Mouse (Mus musculus) NIH3T3 (cell line): ENCODE data around the gene Qpctl.
"Not testable (repeated sequence)": the region's sequence is repeated elsewhere in the genome, so short reads cannot be mapped to it uniquely, and the experiment has no call there.

Source experiments
- DNase-seq: peaks from one replicate; pipeline ENCODE4 v3.0.0-alpha.2; 2012; ENCODE audit warnings: low read depth

The Qpctl gene

DNA sequence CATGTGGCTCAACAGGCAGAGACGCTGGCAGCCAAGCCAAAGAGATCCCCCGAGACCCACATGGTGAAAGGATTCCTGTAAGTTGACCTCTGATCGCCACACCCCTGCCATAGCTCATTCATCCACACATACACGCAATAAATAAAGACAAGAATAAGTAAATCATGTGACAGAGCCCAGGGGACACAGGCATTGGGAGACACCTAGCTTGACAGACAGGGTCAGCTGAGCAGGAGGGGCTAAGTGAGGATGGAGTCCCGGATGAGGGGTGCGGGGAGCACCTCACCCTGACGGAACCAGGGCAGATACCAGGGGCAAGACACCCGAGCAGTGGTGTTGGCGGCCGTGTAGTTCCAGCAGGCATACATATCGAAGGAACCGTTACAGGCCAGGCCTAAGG, 14.7 kb upstream of the Qpctl start:
- DNase-seq, result peak; percentile 40

DNA sequence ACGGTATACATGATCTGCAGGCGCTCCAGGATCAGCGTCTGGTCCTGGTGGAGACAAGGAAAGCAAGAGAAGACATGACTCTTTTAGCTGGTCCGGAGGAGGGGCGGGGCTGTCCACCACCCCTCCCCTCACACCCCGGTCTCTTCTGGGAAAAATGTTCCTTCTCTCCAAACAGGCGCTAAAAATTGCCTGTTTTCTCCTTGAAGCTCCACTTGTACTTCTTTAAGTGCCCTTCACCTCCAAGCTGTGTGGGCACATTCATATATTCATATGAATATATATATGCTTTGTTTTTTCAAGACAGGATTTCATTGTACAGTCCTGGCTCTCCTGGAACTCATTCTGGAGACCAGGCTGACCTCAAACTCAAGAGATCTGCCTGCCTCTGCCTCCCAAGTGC, 13.8 kb upstream of the Qpctl start:
- DNase-seq, result no peak

DNA sequence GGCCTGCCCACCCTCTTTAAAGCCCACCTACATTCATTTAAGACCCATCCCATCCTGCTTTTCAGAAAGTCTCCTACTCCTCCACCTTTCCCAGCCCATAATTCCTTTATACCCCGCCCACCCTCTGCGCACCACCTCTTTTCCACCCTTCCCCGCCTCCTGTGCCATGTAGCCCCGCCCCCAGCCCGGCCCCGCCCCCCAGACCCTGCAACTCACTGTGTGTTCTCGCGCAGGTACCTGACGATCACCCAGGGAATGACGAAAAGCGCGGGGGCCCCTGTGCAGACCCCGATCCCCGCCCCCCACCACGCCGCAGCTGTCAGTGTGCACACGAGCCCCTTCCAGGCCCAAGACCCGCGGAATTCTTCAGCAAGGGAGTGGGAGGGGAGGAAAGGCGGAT, 11.0 kb upstream of the Qpctl start:
- no peak for DNase-seq

DNA sequence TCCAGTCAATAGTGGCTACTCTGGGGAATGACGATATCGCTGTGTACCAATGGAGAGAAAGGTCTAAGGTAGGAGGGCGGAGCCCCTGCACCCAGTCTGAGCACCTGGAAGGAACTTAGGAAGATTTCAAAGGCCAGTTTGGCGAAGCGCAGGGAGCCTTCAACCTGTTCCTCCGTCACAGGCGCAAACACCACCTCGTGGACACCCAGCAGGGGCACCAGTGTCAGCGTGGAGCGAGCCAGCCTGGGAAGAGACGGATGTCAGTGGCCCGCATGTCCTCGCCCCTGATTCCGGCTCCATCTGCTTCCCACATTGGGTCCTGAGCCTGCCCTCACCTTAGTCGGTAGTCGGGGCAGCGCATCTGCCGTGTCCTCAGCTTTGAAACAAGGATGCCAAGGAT, 10.3 kb upstream of the Qpctl start:
- DNase-seq, result no peak

DNA sequence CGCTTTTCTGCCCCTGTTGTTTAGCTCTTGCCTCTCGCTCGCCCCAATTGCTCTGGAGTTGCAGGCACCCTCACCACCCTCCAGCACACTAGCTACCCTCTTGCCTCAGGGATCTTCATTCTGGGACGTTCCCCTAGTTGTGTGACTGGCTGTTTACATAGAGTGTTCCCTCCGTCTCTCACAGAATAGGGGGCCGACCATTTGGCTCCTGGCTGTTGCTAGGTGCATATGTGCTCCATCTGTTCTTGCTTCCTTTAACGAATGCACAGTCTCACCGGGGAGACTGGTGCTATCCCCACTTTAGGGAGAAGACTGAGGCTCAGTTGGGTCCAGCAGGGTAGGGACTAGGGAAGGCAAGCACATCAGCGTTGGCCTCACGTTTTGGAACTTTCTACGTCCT, 9.5 kb upstream of the Qpctl start:
- no peak for DNase-seq

DNA sequence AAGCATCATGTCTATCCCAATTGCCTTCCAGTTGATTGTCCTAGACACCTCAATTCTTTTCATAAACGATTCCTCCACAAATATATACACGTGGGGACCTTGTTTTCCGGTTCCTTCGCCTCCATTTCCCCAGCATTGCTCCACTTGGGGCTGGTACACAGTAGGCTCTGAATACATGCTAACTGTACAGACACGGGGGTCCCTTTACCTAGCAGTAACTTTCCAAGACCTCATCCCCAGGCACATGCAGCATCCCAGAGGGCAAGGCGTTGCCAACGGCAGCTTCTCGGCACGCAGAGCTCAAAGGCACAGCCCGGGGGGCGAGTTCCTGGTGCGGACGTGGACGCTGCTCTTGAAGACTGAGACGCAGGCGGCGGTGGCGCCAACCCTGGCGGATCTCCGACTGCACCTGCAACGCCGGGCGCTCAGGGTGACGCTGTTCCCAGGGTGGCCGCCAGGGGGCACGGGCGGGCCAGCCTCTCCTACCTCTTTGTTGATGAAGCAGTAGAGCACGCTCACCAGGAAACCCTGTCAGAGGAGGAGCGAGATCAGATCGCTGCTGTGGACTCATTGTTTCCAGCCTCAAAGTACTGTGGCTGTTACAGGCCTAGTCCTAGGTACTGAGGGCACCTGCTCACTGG, 8.2 kb upstream of the Qpctl start:
- peak; percentile 51 for DNase-seq

DNA sequence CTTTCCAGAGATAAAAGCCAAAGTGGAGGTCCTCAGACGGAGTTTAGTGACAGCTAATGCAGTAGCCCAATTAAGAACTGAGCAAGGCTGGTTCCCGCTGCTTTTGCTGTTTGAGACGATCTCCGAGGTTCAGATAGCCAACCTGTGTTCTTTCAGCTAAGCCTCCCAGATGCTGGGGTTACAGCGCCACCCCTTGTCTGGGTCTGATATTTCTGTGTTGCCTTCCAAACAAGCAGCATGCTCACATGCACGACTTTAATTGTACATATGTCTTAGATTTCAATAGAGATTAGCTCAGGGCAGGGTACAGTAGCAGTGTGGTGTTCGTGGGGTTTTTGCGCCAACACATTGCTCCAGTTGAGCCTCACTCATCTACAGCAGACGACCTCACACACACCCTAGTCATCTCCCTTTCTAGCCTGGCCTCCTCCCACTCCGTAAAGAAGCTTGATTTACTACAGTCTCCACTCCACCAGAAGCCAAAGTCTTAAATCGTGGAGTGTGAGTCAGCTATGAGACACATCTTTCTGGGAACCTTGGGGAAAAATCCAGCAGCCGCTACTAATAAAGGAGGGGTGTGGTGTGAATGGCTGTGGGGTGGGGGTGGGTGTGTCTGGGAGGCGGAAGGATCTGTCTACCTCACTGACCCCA, 6.9 kb upstream of the Qpctl start:
- peak; percentile 91 for DNase-seq

DNA sequence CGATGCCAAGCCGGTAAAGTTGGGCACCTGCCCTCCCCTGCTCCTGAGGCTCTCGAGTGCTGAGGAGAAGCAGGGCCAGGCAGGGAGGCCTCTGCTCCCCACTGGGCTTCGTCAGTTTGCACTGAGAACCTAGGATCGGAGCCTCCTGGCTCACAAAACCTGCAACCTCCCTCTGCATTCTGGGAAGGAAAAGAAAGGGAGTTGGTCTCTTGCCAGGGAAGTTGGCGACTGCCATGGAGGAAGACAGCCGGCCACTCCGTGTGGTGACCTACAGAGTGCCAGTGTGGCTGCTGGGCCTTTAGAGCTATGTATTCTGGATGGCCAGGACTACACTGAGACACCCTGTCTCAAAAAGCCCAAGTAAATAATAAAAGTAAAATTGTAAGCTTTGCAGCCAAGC, 5.7 kb upstream of the Qpctl start:
- DNase-seq, result no peak

DNA sequence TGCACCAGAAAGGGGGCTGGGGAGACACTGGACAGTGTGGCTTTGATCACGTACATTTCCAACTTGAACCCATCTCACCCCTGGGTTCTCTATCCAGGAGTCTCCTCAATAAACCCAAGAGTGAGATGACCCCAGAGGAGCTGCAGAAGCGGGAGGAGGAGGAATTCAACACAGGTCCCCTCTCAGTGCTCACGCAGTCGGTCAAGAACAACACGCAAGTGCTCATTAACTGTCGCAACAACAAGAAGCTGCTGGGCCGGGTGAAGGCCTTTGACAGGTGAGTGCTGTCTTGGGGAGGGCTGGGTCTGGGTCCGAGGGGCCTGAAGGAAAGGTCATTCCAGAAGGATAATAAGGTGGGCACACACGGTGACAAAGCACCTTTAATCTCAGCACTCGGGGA, 2.0 kb upstream of the Qpctl start:
- DNase-seq, result not testable (repeated sequence)

DNA sequence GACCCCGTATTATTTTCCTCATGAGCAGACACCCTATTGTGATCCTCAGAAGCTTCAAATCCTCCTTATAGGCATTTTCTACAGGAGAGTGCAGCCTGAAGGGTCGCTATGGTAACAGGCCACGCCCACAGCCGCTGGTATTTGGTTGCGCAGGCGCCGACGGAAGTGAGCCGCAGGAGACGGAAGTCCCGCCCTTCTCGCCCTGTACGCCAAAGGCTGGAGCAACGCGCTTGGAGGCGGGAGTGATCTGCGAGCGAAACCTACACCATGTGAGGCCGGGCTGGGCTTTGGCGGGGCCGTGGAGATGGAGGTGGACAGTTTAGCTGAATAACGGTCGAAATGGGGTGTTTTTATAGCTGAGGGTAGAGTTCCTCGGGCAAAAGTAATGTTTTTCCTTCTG, 535 bp upstream of the Qpctl start, which contains the start of gene Snrpd2:
Gene Snrpd2 (plus strand): TSS at position 97 of the 400 bp plus-strand sequence.
- peak; percentile 98 for DNase-seq

DNA sequence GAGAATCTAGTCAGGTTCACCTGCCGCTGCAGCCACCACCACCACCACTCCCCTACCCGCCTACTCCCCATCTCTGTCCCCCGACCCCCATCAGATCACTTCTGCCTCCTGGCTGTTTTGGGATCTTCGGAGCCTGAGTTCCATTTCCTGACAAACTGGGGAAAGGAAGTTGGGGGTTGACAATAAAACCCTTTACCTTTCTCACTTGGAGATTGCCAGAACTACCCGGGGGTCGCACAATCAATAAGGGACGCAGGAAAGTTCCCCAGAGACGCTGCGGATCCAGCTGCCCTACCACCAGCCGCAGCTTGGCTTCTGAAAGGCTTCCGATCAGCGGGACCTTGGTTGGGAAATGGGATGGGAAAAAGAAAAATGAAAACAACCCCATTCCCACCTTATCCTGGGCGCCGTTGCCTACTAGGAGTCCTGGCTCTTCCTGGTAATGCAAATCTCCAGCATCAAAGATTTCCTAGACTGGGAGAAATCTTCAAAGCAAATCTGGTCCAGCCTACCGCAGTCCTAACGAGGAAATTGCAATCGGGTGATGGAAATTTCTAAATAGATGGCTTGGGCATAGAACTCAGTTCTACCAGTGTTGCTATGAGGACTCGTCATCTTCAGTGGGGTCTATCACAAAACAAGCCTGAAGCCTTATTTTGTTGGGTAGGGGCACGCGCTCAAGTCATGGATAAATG, 764 bp downstream of the Qpctl start:
- DNase-seq, result no peak

DNA sequence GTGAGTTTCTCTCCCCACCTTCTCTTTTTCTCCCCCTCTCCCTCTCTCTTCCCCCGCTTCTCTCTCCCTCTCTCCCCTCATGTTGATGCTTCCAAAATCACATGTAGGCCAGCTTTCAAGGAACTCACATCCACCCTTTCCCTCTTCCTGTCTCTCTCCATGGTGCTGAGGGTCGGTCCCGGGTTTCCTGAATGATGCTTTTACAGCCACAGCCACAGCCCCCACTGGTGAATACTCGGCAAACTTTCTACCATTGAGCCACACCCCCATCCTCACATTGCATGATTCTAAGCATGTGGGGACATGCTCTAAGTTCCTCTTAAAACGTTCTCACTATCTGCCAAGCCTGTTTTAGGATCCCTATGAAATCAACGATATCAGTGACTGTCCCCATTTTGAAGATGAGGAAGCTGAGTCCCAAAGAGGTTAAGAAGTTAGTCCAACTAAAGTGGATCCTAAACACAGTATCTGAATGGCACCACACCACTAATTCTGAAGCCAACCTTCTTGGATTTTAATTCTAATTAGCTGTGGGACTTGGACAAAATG, 1.5 kb downstream of the Qpctl start:
- DNase-seq, result peak; percentile 59

DNA sequence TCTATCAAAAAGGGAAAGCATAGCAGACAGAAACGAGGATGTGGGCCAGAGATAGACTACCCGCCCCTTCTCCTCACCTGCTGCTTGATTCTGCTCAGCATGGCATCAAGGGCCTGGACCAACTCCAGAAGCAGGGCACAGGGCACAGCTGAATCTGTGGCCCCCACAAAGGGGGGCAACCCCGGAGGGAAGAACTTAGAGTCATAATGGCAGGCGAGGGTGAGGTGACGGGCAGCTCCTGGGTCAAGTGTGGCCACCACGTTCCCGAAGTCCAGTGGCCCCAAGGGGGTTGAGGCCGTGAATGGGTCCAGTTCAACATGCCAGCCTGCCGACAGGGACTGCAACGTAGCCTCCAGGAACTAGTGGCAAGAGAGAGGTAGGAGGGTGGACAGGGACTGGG, 2.3 kb downstream of the Qpctl start:
- DNase-seq, result no peak

DNA sequence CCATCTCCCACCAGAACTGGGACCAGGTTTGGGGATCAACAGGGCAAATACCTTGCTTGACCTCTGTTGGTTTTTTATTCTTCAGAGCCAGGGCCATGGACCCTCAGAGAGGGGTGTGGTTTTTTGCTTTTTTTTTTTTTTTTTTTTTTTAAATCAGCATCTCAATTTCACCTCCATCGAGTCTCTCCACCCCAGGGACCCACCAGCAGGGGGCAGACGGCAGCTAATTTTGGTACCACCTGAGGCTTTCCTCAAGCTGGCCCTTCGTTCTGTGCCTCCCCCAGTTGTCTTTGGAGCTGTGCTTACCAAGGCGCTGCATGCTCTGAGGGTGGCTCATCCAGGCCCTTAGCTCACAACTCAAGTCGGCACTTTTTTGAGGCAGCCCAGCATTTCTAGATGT, 11.7 kb downstream of the Qpctl start:
- DNase-seq, result peak; percentile 91

DNA sequence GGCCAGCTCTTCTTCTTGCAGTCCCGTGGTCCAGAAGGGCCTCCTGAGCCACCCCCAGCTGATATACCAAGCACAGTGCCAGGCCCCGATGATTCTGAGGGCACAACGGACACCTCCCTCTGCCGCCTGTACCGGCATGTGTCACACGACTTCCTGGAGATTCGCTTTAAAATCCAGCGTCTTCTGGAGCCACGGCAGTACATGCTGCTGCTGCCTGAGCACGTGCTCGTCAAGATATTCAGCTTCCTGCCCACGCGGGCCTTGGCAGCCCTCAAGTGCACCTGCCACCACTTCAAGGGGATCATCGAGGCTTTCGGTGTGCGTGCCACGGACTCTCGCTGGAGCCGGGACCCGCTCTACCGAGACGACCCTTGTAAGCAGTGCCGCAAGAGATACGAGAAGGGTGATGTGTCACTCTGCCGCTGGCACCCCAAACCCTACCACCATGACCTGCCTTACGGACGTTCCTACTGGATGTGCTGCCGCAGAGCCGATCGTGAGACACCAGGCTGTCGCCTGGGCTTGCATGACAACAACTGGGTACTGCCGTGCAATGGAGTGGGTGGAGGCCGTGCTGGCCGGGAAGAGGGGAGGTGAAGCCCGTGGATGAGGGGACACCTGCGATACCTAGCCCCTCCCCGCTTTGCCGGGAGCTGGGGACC, 12.3 kb downstream of the Qpctl start:
- DNase-seq, result no peak

DNA sequence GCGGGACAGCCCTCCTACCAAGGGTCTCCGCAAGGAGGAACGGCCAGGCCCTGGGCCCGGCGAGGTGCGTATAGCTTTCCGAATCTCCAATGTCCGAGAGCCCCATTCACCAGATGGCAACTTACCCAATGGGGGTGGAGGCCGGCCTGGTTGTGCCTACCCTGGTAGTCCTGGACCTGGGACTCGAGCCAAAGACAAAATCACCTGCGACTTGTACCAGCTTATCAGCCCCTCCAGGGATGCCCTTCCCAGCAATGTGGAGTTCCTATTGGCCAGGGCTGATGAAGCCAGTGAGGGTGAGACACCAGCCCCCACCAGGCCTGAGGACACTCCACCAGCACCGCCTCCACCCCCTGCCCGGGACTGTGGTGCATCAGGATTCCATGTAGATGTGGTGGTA, 12.9 kb downstream of the Qpctl start:
- DNase-seq, result no peak

DNA sequence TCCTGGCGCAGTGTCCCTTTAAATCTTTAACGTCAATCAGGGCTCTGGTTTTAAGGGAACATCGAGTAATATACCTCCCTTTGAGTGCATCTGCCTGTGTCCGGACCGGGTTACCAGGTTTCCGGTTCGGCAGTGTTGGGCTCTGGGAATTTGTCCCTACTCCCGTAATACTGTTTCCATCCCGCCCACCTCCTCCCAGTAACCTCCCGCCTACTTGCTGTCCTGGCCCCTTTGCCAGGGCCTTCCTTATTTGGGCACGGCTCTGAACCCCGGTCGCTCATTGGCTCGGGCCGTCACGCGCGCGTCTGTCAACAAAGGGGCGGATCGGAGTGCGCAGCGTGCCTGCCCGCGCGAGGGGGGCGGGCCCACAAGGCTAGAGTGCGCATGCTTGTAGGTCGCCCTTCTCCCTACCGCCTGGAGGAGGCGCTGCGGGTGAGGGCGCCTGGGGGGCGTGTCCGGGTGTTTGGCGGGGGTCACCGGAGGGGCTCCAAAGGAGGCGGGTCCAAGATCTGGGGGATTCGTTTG, 17.7 kb downstream of the Qpctl start:
- DNase-seq, result peak; percentile 99

DNA sequence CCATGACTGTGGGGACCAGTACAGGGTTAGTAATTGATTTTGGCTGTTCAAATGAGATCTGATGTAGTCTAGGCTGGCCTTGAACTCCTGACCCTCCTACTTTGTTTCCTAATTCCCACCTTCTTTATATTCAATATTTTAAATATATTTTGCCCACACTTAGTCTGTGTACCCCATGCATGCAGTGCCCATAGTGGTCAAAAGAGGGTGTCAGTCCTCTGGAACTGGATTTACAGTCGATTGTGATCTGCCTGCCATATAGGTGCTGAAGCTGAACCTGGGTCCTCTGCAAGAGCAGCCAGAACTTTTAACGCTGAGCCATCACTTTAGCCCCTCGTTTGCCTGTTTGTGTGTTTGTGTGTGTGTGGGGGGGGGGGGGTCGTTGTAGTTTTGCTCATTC, 18.4 kb downstream of the Qpctl start:
- DNase-seq, result peak; percentile 68

DNA sequence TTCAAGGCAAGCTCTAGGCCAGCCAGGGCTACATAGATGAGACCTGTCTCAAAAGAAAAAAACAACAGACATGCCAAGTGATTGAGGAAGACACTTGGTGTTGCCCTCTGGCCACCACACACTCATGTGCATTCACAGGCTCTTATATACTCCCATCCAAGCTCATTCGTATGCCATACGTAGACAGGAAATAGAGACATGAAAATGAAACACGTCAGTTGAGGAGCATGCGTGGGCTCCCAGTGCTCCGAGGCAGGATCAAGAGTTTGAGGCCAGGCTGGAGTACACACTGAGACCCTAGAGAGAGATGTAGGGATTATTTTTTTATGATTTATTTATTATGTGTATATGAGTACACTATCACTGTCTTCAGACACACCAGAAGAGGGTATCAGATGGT, 19.7 kb downstream of the Qpctl start:
- DNase-seq, result no peak

DNA sequence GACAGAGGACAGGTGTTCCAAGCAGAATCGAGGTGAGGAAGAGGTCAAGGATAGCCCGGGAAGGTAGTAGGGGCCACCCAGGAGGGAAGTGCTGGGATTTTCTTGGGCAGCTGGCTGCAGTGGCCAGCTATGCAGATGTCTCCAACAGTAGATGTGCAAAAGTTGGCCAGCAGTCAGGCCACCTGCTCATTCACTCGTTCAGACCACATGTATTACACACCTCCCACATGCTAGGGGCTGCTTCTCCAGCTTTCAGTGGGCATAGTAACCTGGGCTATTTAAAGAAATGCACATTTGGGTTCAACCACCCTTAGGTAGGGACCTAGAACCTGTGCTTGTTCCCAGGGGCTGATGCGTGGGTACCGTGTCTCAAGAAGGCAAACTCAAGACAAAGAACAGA, 21.3 kb downstream of the Qpctl start:
- DNase-seq, result no peak

DNA sequence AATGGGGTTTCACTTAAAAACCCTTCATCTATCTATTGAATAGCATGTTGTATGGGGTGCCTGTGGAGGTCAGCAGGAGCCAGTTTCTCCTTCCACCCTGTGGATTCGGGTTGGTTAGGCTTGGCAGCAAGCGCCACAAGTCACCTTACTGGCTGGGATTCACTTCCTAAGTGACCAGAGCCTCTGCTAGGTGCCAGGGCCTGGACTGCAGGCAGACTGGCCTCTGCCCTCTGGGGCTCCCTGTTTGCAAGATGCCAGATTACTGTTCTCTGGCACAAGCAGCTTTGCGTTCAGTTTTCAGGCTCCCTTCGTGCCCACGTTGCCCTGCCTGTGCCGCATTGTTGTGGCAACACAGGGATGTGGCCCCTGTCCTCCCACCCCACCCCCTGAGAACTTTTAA, 24.4 kb downstream of the Qpctl start:
- DNase-seq, result no peak

DNA sequence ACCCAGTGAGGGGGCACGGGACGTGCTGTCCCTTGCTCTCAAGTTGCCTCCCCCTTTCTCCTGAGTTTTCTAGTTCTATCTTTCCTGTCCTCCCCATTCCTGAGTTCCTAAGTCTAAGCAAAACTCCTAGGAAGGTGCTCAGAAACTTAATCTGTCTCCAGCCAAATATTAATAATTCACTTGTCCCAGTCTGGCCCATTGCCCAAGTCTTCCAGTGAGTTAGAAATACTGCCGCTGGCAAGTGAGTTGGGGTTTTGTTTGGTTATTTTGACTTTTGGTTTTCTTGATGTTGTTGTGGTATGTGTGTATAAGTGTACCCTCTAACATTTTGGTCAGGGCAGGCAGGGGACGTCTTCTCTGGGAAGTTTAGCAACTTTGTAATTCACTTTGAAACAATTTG, 27.4 kb downstream of the Qpctl start:
- DNase-seq, result no peak
